Mouse (Mus musculus) lung, adult 2 months (tissue): Measurements from ENCODE around the gene Zdhhc3.

Source experiments
- CTCF ChIP-seq: fragments of 200-500 bp; IDR thresholded peaks from 2 replicates; pipeline ENCODE4 v1.5.1; 2011; ENCODE audit warnings: mild to moderate bottlenecking, low read length, control low read depth; ENCODE audit not compliant: insufficient read depth
- POLR2A ChIP-seq: fragments of 200-500 bp; IDR thresholded peaks from 2 replicates; pipeline ENCODE4 v1.6.1; 2011; ENCODE audit warnings: low read depth, mild to moderate bottlenecking, control low read depth, low read length, borderline replicate concordance; ENCODE audit errors: extremely low read depth

GRCm38 (mm10) chr9:123109188-123109587 lies 3.8 kb downstream of the Zdhhc3 start:
- no peak for TF ChIP-seq POLR2A
- no peak for TF ChIP-seq CTCF
